Mouse (Mus musculus) ovary, adult 18-20 months (tissue): ENCODE measurements at regions not wholly inside any gene's neighbourhood (a gene's known extent, or its start where the extent isn't known, plus 50 kb on each side); places are given as distances from the start of the nearest gene placed in this dataset.

Experiments used
- DNase-seq: peaks from one replicate; pipeline ENCODE4 v3.0.0; 2022; ENCODE audit warnings: low spot score, mixed read lengths

DNA sequence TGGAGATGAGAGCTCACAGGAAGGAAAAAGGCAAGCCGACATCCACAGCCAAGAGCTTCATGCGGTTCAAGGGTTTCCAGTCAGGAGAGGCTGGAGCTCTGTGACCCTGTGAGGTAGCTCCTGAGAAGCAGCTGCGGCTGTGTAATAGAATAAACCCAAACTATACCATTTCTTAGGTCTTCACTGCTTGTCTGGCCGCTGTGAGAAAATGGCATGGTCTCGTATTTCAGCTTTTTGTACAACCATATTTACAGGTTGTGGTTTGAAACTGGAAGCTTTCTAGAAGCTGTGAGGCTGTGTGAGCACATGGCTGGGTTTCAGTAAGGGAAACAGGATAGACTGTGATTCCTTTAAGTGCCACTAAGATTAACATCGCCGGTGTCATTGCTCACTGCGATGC is 388.6 kb upstream of the Gm11114 start:
- DNase-seq: no peak

GRCm38 (mm10) chr9:84936291-84937055 is 376.1 kb upstream of the Gm11114 start:
- DNase-seq: no peak

GRCm38 (mm10) chr9:84966558-84967154 is 345.9 kb upstream of the Gm11114 start:
- no peak for DNase-seq

DNA sequence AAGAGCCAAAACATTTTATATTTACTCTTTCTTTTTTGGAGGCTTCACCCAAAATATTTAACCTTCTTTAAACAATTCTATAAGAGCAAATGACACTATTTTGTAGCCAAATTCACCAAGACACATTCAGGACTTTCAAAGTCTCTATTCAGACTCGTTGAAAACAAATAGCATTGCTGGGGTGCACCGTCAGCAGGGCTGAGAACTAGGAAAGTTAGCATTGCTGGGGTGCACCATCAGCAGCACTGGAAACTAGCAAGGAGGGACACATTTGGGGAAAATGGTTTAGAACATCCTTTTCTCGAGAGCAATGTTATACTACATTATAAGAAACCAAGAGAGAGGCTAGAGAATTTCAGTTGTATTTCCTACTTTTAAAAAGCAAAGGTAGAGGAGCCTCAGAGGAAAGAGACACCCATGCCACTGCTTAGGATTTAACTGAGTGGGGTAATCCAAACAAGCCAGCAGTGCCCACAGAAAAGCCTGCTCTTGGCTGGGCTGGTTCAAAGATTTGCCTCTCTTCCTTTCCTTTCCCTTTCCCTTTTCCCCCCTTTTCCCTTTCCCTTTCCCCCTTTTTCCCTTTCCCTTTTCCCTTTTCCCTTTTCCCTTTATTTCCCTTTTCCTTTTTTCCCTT is 342.5 kb upstream of the Gm11114 start:
- DNase-seq: no peak

DNA sequence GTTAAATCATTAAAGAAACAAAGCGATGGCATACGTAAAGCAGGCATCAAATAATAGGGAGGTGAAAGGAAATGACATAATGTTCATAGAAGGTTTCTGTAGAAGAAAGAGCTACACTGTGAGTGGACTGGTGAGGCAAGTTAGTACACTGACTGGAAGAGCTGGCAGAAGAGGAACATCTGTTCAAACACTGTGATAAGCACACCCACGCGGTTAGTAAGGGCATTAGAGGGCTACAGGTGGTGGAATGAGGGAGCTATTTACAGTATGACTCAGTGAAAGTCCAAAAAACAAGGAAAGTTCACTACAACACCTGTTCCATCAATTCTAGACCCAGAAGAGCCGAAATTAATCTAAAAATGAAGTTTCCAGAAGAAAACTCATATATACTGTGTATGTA is 335.1 kb upstream of the Gm11114 start:
- no peak for DNase-seq

DNA sequence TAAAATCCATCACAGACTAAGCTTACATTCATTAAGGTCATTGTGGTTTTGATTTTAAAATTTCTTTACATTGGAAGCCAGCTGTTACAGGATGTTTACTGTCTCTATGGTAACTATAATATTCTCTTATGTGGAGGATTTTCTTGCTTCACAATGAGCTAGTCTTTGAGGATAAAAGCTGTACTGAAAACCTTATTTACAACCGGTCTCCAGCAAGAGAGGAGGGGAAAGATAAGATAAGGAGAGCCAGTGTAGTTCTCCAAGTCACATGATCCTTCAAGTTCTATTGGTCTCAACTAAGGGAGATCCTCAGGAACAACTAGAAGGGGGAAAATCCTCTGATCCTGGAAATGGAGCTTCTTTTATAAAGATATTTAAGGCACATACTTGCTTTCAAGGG is 309.2 kb upstream of the Gm11114 start:
- DNase-seq: no peak

- no peak for DNase-seq
These were observed 301.2 kb upstream of the Gm11114 start for GRCm38 (mm10) chr9:85011361-85011760.

DNA sequence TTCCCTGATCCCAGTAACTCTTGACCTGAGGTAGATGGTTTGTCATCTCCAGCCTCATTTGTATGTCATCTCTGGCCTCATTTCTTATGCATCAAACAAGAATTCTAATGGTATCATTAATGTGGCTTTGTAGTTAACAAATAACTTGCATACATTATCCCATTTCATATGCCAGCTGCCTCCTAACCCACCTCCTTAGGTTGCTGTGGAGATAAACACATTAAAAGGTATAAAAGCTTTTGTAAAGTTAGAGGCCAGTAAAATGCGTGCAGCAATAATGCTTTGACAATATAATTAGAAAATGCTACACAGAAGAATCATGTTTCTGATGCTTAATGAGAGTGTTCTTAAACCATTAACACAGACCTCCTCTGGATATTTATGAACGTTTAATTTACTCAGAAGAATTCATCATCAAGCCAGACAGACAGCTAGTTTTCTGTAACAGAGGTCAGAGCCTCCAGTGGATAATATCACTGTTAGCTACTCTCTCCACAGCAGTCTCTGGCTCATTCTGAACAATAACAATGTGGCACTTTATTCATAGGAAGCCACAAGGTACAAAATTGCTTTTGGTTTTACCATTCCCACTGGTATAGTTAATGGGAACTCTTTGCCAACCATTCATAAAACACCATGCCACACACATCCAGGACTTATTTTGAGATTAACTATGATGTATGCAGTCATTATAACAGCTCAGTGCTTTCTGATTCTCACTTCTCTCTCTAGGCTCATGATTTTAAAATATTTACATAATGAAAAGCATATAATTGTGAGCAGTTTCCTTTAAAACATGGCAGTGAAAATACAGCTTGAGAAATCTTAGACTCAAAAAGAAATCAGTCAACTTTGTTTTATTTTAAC is 264.2 kb upstream of the Gm11114 start:
- DNase-seq: no peak

DNA sequence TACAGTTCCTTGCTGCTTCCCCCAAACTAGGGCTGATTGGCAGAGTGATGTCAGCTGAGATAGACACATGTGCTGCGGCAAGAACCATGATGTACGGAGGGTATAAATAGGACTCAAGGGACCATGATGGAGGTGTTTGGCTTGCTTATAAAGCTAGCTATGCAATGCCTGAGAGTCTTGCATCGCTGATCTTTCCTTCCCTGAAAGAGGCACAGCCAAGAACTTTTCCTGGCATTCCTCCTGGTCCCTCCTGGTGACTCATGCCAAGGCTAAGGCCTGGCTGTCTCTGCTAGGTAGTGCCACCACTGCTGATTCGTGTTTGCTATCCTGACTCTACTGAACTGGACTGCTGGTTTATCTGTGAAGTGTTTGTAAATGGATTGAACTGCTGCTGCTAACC is 260.0 kb upstream of the Gm11114 start:
- DNase-seq: no peak

DNA sequence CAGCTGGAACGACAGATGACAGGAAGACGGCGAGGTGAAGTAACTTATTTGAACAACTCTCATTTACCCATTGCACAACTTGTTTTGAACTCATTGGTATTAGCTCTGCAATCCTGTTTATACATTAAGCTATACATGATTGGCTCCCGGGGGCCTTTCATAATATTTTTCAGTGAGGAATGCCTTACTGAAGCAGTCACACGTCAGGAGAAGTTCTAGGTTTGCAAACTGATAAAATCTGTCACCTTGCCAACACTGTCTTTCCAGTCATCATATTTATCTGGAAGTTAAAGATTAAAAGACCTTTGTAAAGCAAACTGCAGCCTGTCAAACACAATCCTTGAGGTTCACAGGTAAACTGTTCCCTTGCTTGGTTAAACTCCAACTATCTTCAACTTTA is 232.6 kb upstream of the Gm11114 start:
- DNase-seq: no peak

DNA sequence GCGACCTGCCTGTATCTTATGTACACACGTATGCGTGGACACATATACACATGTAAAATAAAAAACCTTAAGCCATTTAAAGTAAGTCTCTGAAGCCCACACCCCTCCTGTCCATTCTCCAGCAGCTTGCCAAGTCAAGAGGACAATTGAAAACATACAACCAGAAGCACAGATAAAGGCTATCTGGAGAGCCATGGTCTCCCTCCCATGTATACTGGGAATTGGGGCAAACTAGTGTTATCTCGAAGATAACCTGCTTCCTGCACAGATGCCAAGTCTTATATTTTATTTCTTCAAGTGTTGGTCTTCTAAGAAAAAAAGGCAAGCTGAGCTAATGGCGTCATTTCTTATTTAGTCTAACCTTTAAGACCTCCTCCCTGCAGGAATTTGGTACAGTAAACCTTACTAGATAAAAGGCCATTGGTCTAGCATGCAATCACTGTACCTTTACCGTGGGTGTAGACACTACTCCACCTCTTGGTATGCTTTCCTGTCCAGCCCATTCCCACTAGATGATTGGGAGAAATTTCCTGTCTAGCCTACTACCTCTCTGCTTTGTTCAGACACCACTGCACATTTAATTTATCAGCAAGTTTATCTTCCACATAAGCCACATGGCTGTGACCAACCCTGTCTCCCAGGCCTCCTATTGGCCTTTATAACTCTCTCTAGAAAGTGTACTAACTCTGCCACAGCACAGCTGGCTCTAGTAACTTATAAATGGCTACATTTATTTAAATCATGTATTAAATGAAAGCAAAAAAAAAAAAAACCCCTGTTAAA is 223.8 kb upstream of the Gm11114 start:
- DNase-seq: no peak

DNA sequence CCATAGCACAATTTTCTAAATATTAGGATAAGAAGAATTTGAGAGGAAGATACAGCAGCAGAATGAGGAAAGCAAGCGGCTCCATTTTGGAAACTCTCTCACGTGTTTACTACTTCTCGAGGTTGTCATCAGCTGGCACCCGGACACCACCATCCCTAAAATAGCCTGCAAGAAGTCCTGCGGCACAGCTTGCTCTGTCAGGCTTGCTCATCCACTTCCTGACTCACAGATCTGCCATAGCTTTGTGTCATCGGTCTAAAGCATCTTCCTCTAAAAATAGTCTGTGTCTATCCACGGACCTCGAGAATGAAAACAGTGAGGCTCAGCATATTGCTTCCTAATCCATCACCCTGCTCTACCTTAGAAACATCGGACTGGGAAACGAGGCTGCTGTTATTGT is 222.3 kb upstream of the Gm11114 start:
- DNase-seq: no peak

- DNase-seq: no peak
These were observed 217.3 kb upstream of the Gm11114 start for GRCm38 (mm10) chr9:85095234-85095633.

DNA sequence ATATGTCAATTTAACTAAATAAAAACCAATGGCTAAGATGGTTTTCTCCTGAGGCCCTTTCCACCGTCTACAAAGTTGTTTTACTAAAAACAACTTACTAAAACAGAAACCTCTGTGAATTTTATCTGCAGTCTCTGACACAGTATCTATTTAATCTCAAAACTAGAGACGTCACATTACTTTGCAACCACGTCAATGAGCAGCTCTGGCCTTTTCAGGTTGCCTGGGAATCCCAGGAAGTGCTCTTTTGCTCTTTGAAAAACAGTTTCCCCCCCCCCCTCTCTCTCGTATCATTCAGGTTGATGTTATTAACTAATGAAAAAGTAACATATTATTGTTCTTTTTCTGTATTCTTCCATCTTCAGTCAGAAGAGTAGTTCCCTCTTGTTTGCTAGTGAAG is 216.1 kb upstream of the Gm11114 start:
- DNase-seq: no peak

- no peak for DNase-seq
These were observed 199.6 kb upstream of the Gm11114 start for GRCm38 (mm10) chr9:85112928-85113327.

GRCm38 (mm10) chr9:85114234-85114633 is 198.3 kb upstream of the Gm11114 start:
- DNase-seq: no peak

GRCm38 (mm10) chr9:85120061-85120460 is 192.5 kb upstream of the Gm11114 start:
- no peak for DNase-seq

- DNase-seq: no peak
These were observed 191.5 kb upstream of the Gm11114 start for GRCm38 (mm10) chr9:85121059-85121458.

DNA sequence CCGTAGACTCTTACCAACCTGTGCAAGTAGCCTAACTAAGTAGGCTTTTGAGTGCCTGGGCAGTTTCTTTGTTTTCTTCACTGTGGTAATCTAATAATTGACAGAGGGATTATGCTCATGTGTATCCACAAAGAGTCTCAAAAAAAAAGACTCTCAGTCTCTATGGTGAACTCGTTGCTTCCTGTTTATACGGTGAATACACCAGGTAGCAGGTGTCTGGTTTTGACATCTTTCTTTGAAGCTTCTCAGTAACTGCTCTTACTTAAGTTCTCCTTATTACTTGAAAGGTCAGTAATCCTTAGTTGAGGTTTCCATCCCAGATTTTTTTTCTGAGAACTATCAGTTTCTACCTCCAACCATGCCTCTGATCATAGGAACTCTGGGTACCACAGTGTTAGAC is 188.9 kb upstream of the Gm11114 start:
- DNase-seq: no peak

- no peak for DNase-seq
These were observed 186.8 kb upstream of the Gm11114 start for GRCm38 (mm10) chr9:85125775-85126174.

GRCm38 (mm10) chr9:85126541-85126940 is 186.0 kb upstream of the Gm11114 start:
- DNase-seq: no peak

- no peak for DNase-seq
These were observed 185.5 kb upstream of the Gm11114 start for GRCm38 (mm10) chr9:85127107-85127506.
